ENCODE assay signal across 18 mouse cellular contexts in the genomic region with DNA sequence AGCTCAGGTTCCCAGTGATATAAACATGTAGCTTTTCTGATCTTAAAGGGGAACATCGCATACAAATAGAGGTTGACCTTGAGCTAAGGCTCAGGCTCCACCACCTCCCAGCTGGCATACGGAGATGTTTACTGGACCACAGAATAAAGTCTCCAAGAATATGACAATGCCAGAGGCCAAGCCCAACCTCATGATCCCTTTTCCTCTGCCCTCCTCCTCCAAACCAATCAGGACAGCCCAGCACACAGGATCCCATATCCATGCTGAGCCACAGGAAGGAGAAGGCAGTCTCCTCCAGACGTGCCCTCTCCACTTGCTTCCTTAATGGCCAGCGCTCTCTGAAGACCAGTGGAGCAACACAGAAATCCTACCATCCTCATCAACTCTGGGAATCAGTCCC. TPM values are rescaled to one million over a fixed set of nuclear protein-coding genes. Genes with fewer than 3 reads are reported as not detected.
DNase-seq lines count a peak whose midpoint lies in the region; ATAC-seq and TF ChIP-seq lines count a peak whose summit lies in the region.
"Had no signal": no experiment of that assay in that cellular context is flagged by ENCODE, and none has a peak within 500 bp of the region (broad histone marks: within the 10 kb centered on the region; RNA-seq: fewer than 3 reads in every experiment).

No protein-coding gene starts in this region.

- no peaks in the 10 kb centered on the region for H3K27me3 ChIP-seq in forebrain, embryonic 12.5 days
- H3K27me3 ChIP-seq in forebrain, embryonic 14.5 days (replicated peaks; ENCODE audit: control insufficient read depth, insufficient read depth, low read length): no peaks in the 10 kb centered on the region
- H3K27me3 ChIP-seq in limb, embryonic 14.5 days (ENCODE audit: control insufficient read depth, insufficient read depth, low read length): no peaks in the 10 kb centered on the region
- H3K27me3 ChIP-seq in limb, embryonic 10.5 days (ENCODE audit: low read depth, poor library complexity, severe bottlenecking): no peaks in the 10 kb centered on the region
- H3K27me3 ChIP-seq in heart, postnatal 0 days (ENCODE audit: control insufficient read depth, insufficient read depth, low read length): no peaks in the 10 kb centered on the region
- H3K27me3 ChIP-seq: hindbrain, embryonic 13.5 days; intestine, embryonic 15.5 days; midbrain, embryonic 15.5 days had no signal

- DNase-seq in forebrain, embryonic 14.5 days (ENCODE audit: low spot score): no peak
- DNase-seq in limb, embryonic 14.5 days (ENCODE audit: low spot score): no peak
- no peak for DNase-seq in limb, embryonic 10.5 days (ENCODE audit: low spot score)
- no peak for DNase-seq in heart, postnatal 0 days (ENCODE audit: low spot score)
- no peak for DNase-seq in spleen, postnatal 4 days (ENCODE audit: low spot score in 2 of 2)
- no peak for DNase-seq in left cerebral cortex, postnatal 10 days (ENCODE audit: extremely low spot score in 1 of 2, low spot score in 2 of 2)
- DNase-seq: adrenal gland, postnatal 10 days; cerebellum, postnatal 10 days; forebrain, postnatal 0 days; right cerebral cortex, postnatal 25 days; thymus, adult 18-20 months had no signal

- H3K27ac ChIP-seq in forebrain, embryonic 12.5 days: no peak overlapping the region
- no peak overlapping the region for H3K27ac ChIP-seq in forebrain, embryonic 14.5 days (ENCODE audit: low read depth, low read length)
- H3K27ac ChIP-seq in limb, embryonic 14.5 days (replicated peaks; ENCODE audit: low read depth, low read length): no peak overlapping the region
- H3K27ac ChIP-seq in limb, embryonic 10.5 days: no peak overlapping the region
- H3K27ac ChIP-seq in brown adipose tissue, adult 24 weeks (replicated peaks; ENCODE audit: low read depth, low read length): peak overlapping the region; percentile 82
- H3K27ac ChIP-seq in heart, postnatal 0 days (ENCODE audit: low read depth): peak overlapping the region; percentile 92
- H3K27ac ChIP-seq: hindbrain, embryonic 13.5 days; intestine, embryonic 15.5 days; liver, embryonic 14.5 days; midbrain, embryonic 15.5 days had no signal

- H3K4me3 ChIP-seq in forebrain, embryonic 12.5 days (replicated peaks): no peak overlapping the region
- H3K4me3 ChIP-seq in forebrain, embryonic 14.5 days (ENCODE audit: low read depth, low read length): no peak overlapping the region
- no peak overlapping the region for H3K4me3 ChIP-seq in limb, embryonic 14.5 days (replicated peaks; ENCODE audit: low read length)
- H3K4me3 ChIP-seq in limb, embryonic 10.5 days: no peak overlapping the region
- no peak overlapping the region for H3K4me3 ChIP-seq in brown adipose tissue, adult 24 weeks (ENCODE audit: insufficient read depth, low read depth, low read length)
- H3K4me3 ChIP-seq in heart, postnatal 0 days (ENCODE audit: low read depth, low read length): 0 out of 2 replicates have a peak overlapping the region, but pooled peaks have one; percentile 8
- H3K4me3 ChIP-seq: erythroblast, embryonic 14.5 days; hindbrain, embryonic 13.5 days; intestine, embryonic 15.5 days; midbrain, embryonic 15.5 days had no signal

- ATAC-seq in forebrain, embryonic 12.5 days (ENCODE audit: low FRiP score): no peak
- no peak for ATAC-seq in forebrain, embryonic 14.5 days
- ATAC-seq in limb, embryonic 14.5 days (ENCODE audit: low FRiP score, low read depth): no peak
- peak; percentile 15; the same call in 1 of the 2 replicates for ATAC-seq in heart, postnatal 0 days (ENCODE audit: insufficient read depth, low read depth)
- ATAC-seq: forebrain, postnatal 0 days; intestine, embryonic 15.5 days; midbrain, embryonic 15.5 days had no signal

- H3K9me3 ChIP-seq in forebrain, embryonic 12.5 days: no peaks in the 10 kb centered on the region
- no peaks in the 10 kb centered on the region for H3K9me3 ChIP-seq in forebrain, embryonic 14.5 days (replicated peaks; ENCODE audit: control insufficient read depth, low read length)
- H3K9me3 ChIP-seq in limb, embryonic 14.5 days (ENCODE audit: control insufficient read depth, low read length): no peaks in the 10 kb centered on the region
- no peaks in the 10 kb centered on the region for H3K9me3 ChIP-seq in limb, embryonic 10.5 days (replicated peaks)
- no peaks in the 10 kb centered on the region for H3K9me3 ChIP-seq in heart, postnatal 0 days (replicated peaks; ENCODE audit: control insufficient read depth, low read length)
- H3K9me3 ChIP-seq: hindbrain, embryonic 13.5 days; intestine, embryonic 15.5 days; midbrain, embryonic 15.5 days had no signal

- TF ChIP-seq EP300 in heart, postnatal 0 days (IDR thresholded peaks at IDR 0.05; ENCODE audit: low read depth): no peak

- WGBS in forebrain, embryonic 12.5 days: 83% methylated on average over 4 of the region's 4 CpGs
- WGBS in forebrain, embryonic 14.5 days: 79% methylated on average over 4 of the region's 4 CpGs
- 71% methylated on average over 4 of the region's 4 CpGs for WGBS in limb, embryonic 14.5 days
- 75% methylated on average over 4 of the region's 4 CpGs for WGBS in limb, embryonic 10.5 days
- WGBS in heart, postnatal 0 days: 37% methylated on average over 4 of the region's 4 CpGs

- no peak for TF ChIP-seq CTCF in heart, postnatal 0 days (IDR thresholded peaks at IDR 0.05; ENCODE audit: low read depth)

- no peak for TF ChIP-seq POLR2A in limb, embryonic 14.5 days (IDR thresholded peaks at IDR 0.05; ENCODE audit: borderline replicate concordance, extremely low read depth, insufficient read depth, insufficient read length)

- H3K36me3 ChIP-seq in forebrain, embryonic 12.5 days (replicated peaks): no peaks in the 10 kb centered on the region
- H3K36me3 ChIP-seq in forebrain, embryonic 14.5 days (ENCODE audit: control insufficient read depth, insufficient read depth, low read length): no peaks in the 10 kb centered on the region
- no peaks in the 10 kb centered on the region for H3K36me3 ChIP-seq in limb, embryonic 14.5 days (ENCODE audit: control insufficient read depth, insufficient read depth, low read length)
- peaks cover 2% of the 10 kb centered on the region for H3K36me3 ChIP-seq in limb, embryonic 10.5 days
- no peaks in the 10 kb centered on the region for H3K36me3 ChIP-seq in heart, postnatal 0 days (replicated peaks; ENCODE audit: control insufficient read depth, insufficient read depth, low read length)
- H3K36me3 ChIP-seq: hindbrain, embryonic 13.5 days; intestine, embryonic 15.5 days; midbrain, embryonic 15.5 days had no signal

- H3K9ac ChIP-seq in forebrain, embryonic 12.5 days: 0 out of 2 replicates have a peak overlapping the region, but pooled peaks have one; percentile 9
- no peak overlapping the region for H3K9ac ChIP-seq in forebrain, embryonic 14.5 days (ENCODE audit: low read length)
- H3K9ac ChIP-seq in limb, embryonic 14.5 days (ENCODE audit: low read depth, low read length, severe bottlenecking): no peak overlapping the region
- H3K9ac ChIP-seq in heart, postnatal 0 days (replicated peaks; ENCODE audit: low read depth, low read length): peak overlapping the region; percentile 53
- H3K9ac ChIP-seq: forebrain, postnatal 0 days; hindbrain, embryonic 13.5 days; intestine, embryonic 15.5 days; liver, embryonic 14.5 days; midbrain, embryonic 15.5 days had no signal

- intact Hi-C loops in left cerebral cortex, postnatal 10 days (cut with DNase I): no loop called here

- no peak overlapping the region for H3K4me2 ChIP-seq in forebrain, embryonic 12.5 days
- H3K4me2 ChIP-seq in forebrain, embryonic 14.5 days (ENCODE audit: low read length): no peak overlapping the region
- H3K4me2 ChIP-seq in limb, embryonic 14.5 days (replicated peaks; ENCODE audit: low read depth, low read length, severe bottlenecking): 0 out of 2 replicates have a peak overlapping the region, but pooled peaks have one; percentile 2
- H3K4me2 ChIP-seq in heart, postnatal 0 days (ENCODE audit: low read depth, low read length): peak overlapping the region; percentile 47
- H3K4me2 ChIP-seq: hindbrain, embryonic 13.5 days; intestine, embryonic 15.5 days; midbrain, embryonic 15.5 days had no signal

- peaks cover 90% of the 10 kb centered on the region for H3K4me1 ChIP-seq in forebrain, embryonic 12.5 days
- H3K4me1 ChIP-seq in forebrain, embryonic 14.5 days (ENCODE audit: control insufficient read depth, insufficient read depth, low read length): peaks cover 39% of the 10 kb centered on the region
- H3K4me1 ChIP-seq in limb, embryonic 14.5 days (ENCODE audit: control insufficient read depth, insufficient read depth, low read length): peaks cover 54% of the 10 kb centered on the region
- peaks cover 73% of the 10 kb centered on the region for H3K4me1 ChIP-seq in limb, embryonic 10.5 days
- H3K4me1 ChIP-seq in brown adipose tissue, adult 24 weeks (ENCODE audit: control insufficient read depth, insufficient read depth, insufficient read length, low read length): peaks cover 63% of the 10 kb centered on the region
- H3K4me1 ChIP-seq in heart, postnatal 0 days (ENCODE audit: control insufficient read depth, insufficient read depth): peaks cover 93% of the 10 kb centered on the region

RNA-seq across cellular contexts. Expression of gene Mapkapk2, which starts 6.7 kb away (rescaled TPM):
- 51.0 and 55.3 TPM in 2 replicates for polyA plus RNA-seq in forebrain, embryonic 12.5 days (2016; fragmentation: Nextera tagmentation; extraction: Ambion mirVana)
- polyA plus RNA-seq in forebrain, embryonic 14.5 days (2014; fragmentation: Nextera tagmentation; extraction: Ambion mirVana): 24.7 and 35.2 TPM in 2 replicates
- 60.9 and 70.0 TPM in 2 replicates for polyA plus RNA-seq in limb, embryonic 14.5 days (2012; rRNA removed)
- 49.9 and 51.6 TPM in 2 replicates for polyA plus RNA-seq in limb, embryonic 14.5 days (2014; fragmentation: Nextera tagmentation; extraction: Ambion mirVana)
- polyA plus RNA-seq in limb, embryonic 10.5 days (2016; fragmentation: Nextera tagmentation; extraction: Ambion mirVana): 46.8 and 47.9 TPM in 2 replicates
- polyA plus RNA-seq in brown adipose tissue, adult 24 weeks (2012; ENCODE audit: insufficient read depth, insufficient read length, missing spikeins): 76.7 and 87.6 TPM in 2 replicates
- 302 and 348 TPM in 2 replicates for total RNA-seq in heart, postnatal 0 days (2014; rRNA removed; ENCODE audit: low replicate concordance)
- polyA plus RNA-seq in heart, postnatal 0 days (2015; fragmentation: Nextera tagmentation; extraction: Ambion mirVana): 62.6 and 69.9 TPM in 2 replicates
- total RNA-seq in left cerebral cortex, postnatal 10 days (2021): 10 to 100 TPM; 26.8 to 31.1 TPM

RNA-seq across cellular contexts. Expression of gene Dyrk3, which starts 47.3 kb away (rescaled TPM):
- polyA plus RNA-seq in forebrain, embryonic 12.5 days (2016; fragmentation: Nextera tagmentation; extraction: Ambion mirVana): 20.9 and 21.8 TPM in 2 replicates
- polyA plus RNA-seq in forebrain, embryonic 14.5 days (2014; fragmentation: Nextera tagmentation; extraction: Ambion mirVana): 19.2 and 19.4 TPM in 2 replicates
- polyA plus RNA-seq in limb, embryonic 14.5 days (2012; rRNA removed): 1.6 and 1.7 TPM in 2 replicates
- 2.3 and 2.7 TPM in 2 replicates for polyA plus RNA-seq in limb, embryonic 14.5 days (2014; fragmentation: Nextera tagmentation; extraction: Ambion mirVana)
- polyA plus RNA-seq in limb, embryonic 10.5 days (2016; fragmentation: Nextera tagmentation; extraction: Ambion mirVana): 5.5 and 5.8 TPM in 2 replicates
- not detected in 2 replicates for polyA plus RNA-seq in brown adipose tissue, adult 24 weeks (2012; ENCODE audit: insufficient read depth, insufficient read length, missing spikeins)
- 1.3 and 1.4 TPM in 2 replicates for total RNA-seq in heart, postnatal 0 days (2014; rRNA removed; ENCODE audit: low replicate concordance)
- polyA plus RNA-seq in heart, postnatal 0 days (2015; fragmentation: Nextera tagmentation; extraction: Ambion mirVana): 0.60 and 0.86 TPM in 2 replicates
- total RNA-seq in left cerebral cortex, postnatal 10 days (2021): 10 to 100 TPM in 1 of 2 experiments, 1 to 10 TPM in 1; 9.9 to 11.3 TPM

Comparison
In these comparisons a context has a peak if more than half of its experiments do, and no peak if none do; other contexts are left out.
1. H3K9ac ChIP-seq: peak in forebrain, embryonic 12.5 days (single experiment) and heart, postnatal 0 days (single experiment); none in forebrain, embryonic 14.5 days (single experiment) and limb, embryonic 14.5 days (single experiment).
2. H3K27ac ChIP-seq: peak in brown adipose tissue, adult 24 weeks (single experiment) and heart, postnatal 0 days (single experiment); none in forebrain, embryonic 12.5 days (single experiment), forebrain, embryonic 14.5 days (single experiment), limb, embryonic 14.5 days (single experiment) and limb, embryonic 10.5 days (single experiment).
3. H3K4me2 ChIP-seq: peak in limb, embryonic 14.5 days (single experiment) and heart, postnatal 0 days (single experiment); none in forebrain, embryonic 12.5 days (single experiment) and forebrain, embryonic 14.5 days (single experiment).